In the genomic region with DNA sequence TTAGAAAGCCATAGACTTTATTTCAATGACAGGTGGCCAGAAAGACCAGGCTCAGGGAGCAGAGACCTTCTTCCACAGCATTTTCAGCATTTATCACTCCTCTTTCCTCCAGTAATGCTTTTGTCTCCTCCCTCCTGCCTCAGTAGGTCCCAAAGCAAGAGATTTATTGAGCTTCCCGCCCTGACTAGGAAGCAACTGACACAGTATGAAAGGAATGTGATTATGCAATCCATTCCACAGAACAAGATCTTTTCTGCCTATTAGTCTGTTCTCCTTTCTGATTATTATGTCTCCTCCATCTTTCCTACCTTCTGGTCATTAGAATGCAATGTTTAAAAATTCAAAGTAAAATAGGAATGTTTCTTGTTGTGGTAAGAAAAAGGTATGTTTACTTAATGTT, we compare ENCODE assay signal across 21 mouse cellular contexts. TPM values are rescaled to one million over a fixed set of nuclear protein-coding genes. Genes with fewer than 3 reads are reported as not detected.
DNase-seq lines count a peak whose midpoint lies in the region; ATAC-seq and TF ChIP-seq lines count a peak whose summit lies in the region.
"Had no signal": no experiment of that assay in that cellular context is flagged by ENCODE, and none has a peak within 500 bp of the region (broad histone marks: within the 10 kb centered on the region; RNA-seq: fewer than 3 reads in every experiment).

No protein-coding gene starts in this region.

- no peaks in the 10 kb centered on the region for H3K9me3 ChIP-seq in heart, embryonic 10.5 days
- H3K9me3 ChIP-seq in lung, embryonic 14.5 days (ENCODE audit: low read depth, low read length) = no peaks in the 10 kb centered on the region
- H3K9me3 ChIP-seq: embryonic facial prominence, embryonic 13.5 days; forebrain, embryonic 15.5 days; hindbrain, embryonic 10.5 days; limb, embryonic 13.5 days; neural tube, embryonic 12.5 days; stomach, embryonic 15.5 days had no signal

- no peak for TF ChIP-seq CTCF in lung, embryonic 14.5 days (IDR thresholded peaks at IDR 0.05; ENCODE audit: low read depth)

- H3K27ac ChIP-seq in heart, embryonic 10.5 days = peak overlapping the region; percentile 36
- H3K27ac ChIP-seq in lung, embryonic 14.5 days (ENCODE audit: low read depth) = peak overlapping the region; percentile 30; the same call in 1 of the 2 replicates
- H3K27ac ChIP-seq: embryonic facial prominence, embryonic 13.5 days; forebrain, embryonic 15.5 days; hindbrain, embryonic 10.5 days; left cerebral cortex, adult 2 months; limb, embryonic 13.5 days; macrophage; neural tube, embryonic 12.5 days; stomach, embryonic 15.5 days had no signal

- no peak overlapping the region for H3K4me2 ChIP-seq in lung, embryonic 14.5 days
- H3K4me2 ChIP-seq: embryonic facial prominence, embryonic 13.5 days; forebrain, embryonic 15.5 days; limb, embryonic 13.5 days; neural tube, embryonic 12.5 days; stomach, embryonic 15.5 days had no signal

- 47% methylated on average over 1 of the region's 1 CpGs for WGBS in heart, embryonic 10.5 days
- WGBS in lung, embryonic 14.5 days = 18% methylated on average over 1 of the region's 1 CpGs

- H3K9ac ChIP-seq in lung, embryonic 14.5 days = no peak overlapping the region; the same call in 1 of the 2 replicates
- H3K9ac ChIP-seq: embryonic facial prominence, embryonic 13.5 days; forebrain, embryonic 15.5 days; limb, embryonic 13.5 days; neural tube, embryonic 12.5 days; stomach, embryonic 15.5 days had no signal

- no peak for ATAC-seq in lung, embryonic 14.5 days (ENCODE audit: insufficient read depth)
- ATAC-seq: forebrain, embryonic 15.5 days; midbrain, embryonic 16.5 days had no signal

- H3K27me3 ChIP-seq in heart, embryonic 10.5 days (ENCODE audit: insufficient read depth, poor library complexity, severe bottlenecking) = no peaks in the 10 kb centered on the region
- no peaks in the 10 kb centered on the region for H3K27me3 ChIP-seq in lung, embryonic 14.5 days (ENCODE audit: insufficient read depth, low read length)
- H3K27me3 ChIP-seq: embryonic facial prominence, embryonic 13.5 days; forebrain, embryonic 15.5 days; limb, embryonic 13.5 days; neural tube, embryonic 12.5 days; stomach, embryonic 15.5 days had no signal

- DNase-seq in heart, embryonic 10.5 days (ENCODE audit: low spot score) = no peak
- DNase-seq in heart, adult 11 months = no peak
- DNase-seq in lung, embryonic 14.5 days = peak; percentile 40
- no peak for DNase-seq in lung, postnatal 10 days
- peak; percentile 21 for DNase-seq in adipocyte (ENCODE audit: low spot score)
- peak; percentile 1 for DNase-seq in lung, postnatal 25 days (ENCODE audit: low spot score)
- DNase-seq in thymus, postnatal 14 days = no peak
- no peak for DNase-seq in ovary, postnatal 10 days (ENCODE audit: low spot score)
- DNase-seq: cerebellum, postnatal 36 days; right cerebral cortex, postnatal 4 days; thymus, postnatal 36 days had no signal

- peaks cover 32% of the 10 kb centered on the region for H3K36me3 ChIP-seq in heart, embryonic 10.5 days
- peaks cover 26% of the 10 kb centered on the region for H3K36me3 ChIP-seq in lung, embryonic 14.5 days (ENCODE audit: insufficient read depth)

- H3K4me3 ChIP-seq in heart, embryonic 10.5 days = no peak overlapping the region
- no peak overlapping the region for H3K4me3 ChIP-seq in lung, embryonic 14.5 days (ENCODE audit: low read depth, low read length)
- H3K4me3 ChIP-seq: embryonic facial prominence, embryonic 13.5 days; forebrain, embryonic 15.5 days; hindbrain, embryonic 10.5 days; left cerebral cortex, adult 2 months; limb, embryonic 13.5 days; neural tube, embryonic 12.5 days; stomach, embryonic 15.5 days had no signal

- H3K4me1 ChIP-seq in heart, embryonic 10.5 days = peaks cover 8% of the 10 kb centered on the region
- no peaks in the 10 kb centered on the region for H3K4me1 ChIP-seq in lung, embryonic 14.5 days (ENCODE audit: insufficient read depth)
- H3K4me1 ChIP-seq: forebrain, embryonic 15.5 days; hindbrain, embryonic 10.5 days; limb, embryonic 13.5 days; neural tube, embryonic 12.5 days; stomach, embryonic 15.5 days had no signal

RNA-seq across cellular contexts. Expression of gene Slfnl1, which starts 44.3 kb away (rescaled TPM):
- polyA plus RNA-seq in heart, embryonic 10.5 days (2016; fragmentation: Nextera tagmentation; extraction: Ambion mirVana) = 0.10 TPM in 2 replicates
- 0.11 and 0.14 TPM in 2 replicates for polyA plus RNA-seq in lung, embryonic 14.5 days (2014; fragmentation: Nextera tagmentation; extraction: Ambion mirVana)
- polyA plus RNA-seq: embryonic facial prominence, embryonic 13.5 days; forebrain, embryonic 15.5 days; hindbrain, embryonic 10.5 days; intestine, embryonic 14.5 days; limb, embryonic 13.5 days; macrophage; midbrain, embryonic 16.5 days; neural tube, embryonic 12.5 days; stomach, embryonic 15.5 days had no signal

Comparison
In these comparisons a context has a peak if more than half of its experiments do, and no peak if none do; other contexts are left out.
1. DNase-seq: peak in lung, embryonic 14.5 days (single experiment), adipocyte (single experiment) and lung, postnatal 25 days (single experiment); none in heart, embryonic 10.5 days (single experiment), heart, adult 11 months (single experiment), lung, postnatal 10 days (single experiment), thymus, postnatal 14 days (single experiment) and ovary, postnatal 10 days (single experiment).